ENCODE assay signal across 8 mouse cellular contexts in the genomic region with DNA sequence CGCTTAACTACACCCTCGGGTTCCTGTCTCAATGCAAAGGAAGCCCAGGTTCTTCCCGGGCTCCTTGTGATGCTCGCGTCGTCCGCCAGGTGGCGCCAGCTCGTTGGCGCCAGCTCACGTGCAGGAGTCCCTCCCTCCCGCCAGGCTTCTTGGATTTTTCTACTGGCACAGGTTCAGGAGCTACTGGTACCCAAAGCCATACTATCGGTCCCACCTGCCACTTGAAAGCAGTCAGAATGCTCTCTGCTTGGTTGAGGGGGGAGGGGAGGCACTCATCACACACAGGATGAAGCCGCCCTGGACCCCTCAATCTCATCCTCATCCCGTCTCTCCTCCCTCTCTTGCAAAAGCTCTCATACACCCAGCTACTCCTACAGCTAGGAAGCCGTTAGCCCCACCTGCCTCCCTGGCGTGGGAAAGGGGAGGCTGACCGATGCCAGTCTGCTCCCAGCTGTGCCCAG. TPM values are rescaled to one million over a fixed set of nuclear protein-coding genes. Genes with fewer than 3 reads are reported as not detected.
DNase-seq lines count a peak whose midpoint lies in the region; ATAC-seq lines count a peak whose summit lies in the region.

No protein-coding gene starts in this region.

- H3K36me3 ChIP-seq in kidney, embryonic 15.5 days, result no peaks in the 10 kb centered on the region
- H3K36me3 ChIP-seq in liver, embryonic 11.5 days (ENCODE audit: control insufficient read depth, insufficient read depth, low read length), result no peaks in the 10 kb centered on the region
- no peaks in the 10 kb centered on the region for H3K36me3 ChIP-seq in neural tube, embryonic 11.5 days (ENCODE audit: control insufficient read depth, insufficient read depth, low read length)

- peaks cover 28% of the 10 kb centered on the region for H3K4me1 ChIP-seq in kidney, embryonic 15.5 days
- H3K4me1 ChIP-seq in liver, embryonic 11.5 days (replicated peaks; ENCODE audit: control insufficient read depth, insufficient read depth, low read length), result peaks cover 6% of the 10 kb centered on the region
- no peaks in the 10 kb centered on the region for H3K4me1 ChIP-seq in neural tube, embryonic 11.5 days (ENCODE audit: control insufficient read depth, insufficient read depth, low read length)

- no peak overlapping the region for H3K27ac ChIP-seq in kidney, embryonic 15.5 days
- no peak overlapping the region for H3K27ac ChIP-seq in liver, embryonic 11.5 days (ENCODE audit: low read depth, low read length)
- H3K27ac ChIP-seq in neural tube, embryonic 11.5 days (ENCODE audit: low read depth, low read length), result no peak overlapping the region

- ATAC-seq in kidney, embryonic 15.5 days (replicated peaks; ENCODE audit: low FRiP score), result no peak
- ATAC-seq in liver, embryonic 11.5 days (replicated peaks; ENCODE audit: low FRiP score), result no peak; the same call in 1 of the 2 replicates
- no peak for ATAC-seq in neural tube, embryonic 11.5 days (ENCODE audit: insufficient read depth, low FRiP score, low TSS enrichment)

- no peak overlapping the region for H3K9ac ChIP-seq in kidney, embryonic 15.5 days
- no peak overlapping the region for H3K9ac ChIP-seq in liver, embryonic 11.5 days (ENCODE audit: low read depth, low read length)
- no peak overlapping the region for H3K9ac ChIP-seq in neural tube, embryonic 11.5 days (ENCODE audit: low read length)

- DNase-seq in 3T3-L1 (ENCODE audit: low read depth, low spot score), result peak; percentile 64
- DNase-seq in adrenal gland, adult 2 months, result peak; percentile 76
- DNase-seq in embryo, embryonic 9.5 days (ENCODE audit: extremely low spot score), result peak; percentile 82
- DNase-seq in heart, adult 9 months (ENCODE audit: low spot score in 2 of 2), result peak; percentile 40 to 47
- DNase-seq in liver, embryonic 11.5 days (ENCODE audit: low spot score), result peak; percentile 76
- peak; percentile 90 for DNase-seq in neural tube, embryonic 11.5 days (ENCODE audit: low spot score)
- DNase-seq in telencephalon, adult 2 months (ENCODE audit: low read depth, low spot score), result peak; percentile 41

- no peak overlapping the region for H3K4me3 ChIP-seq in kidney, embryonic 15.5 days (replicated peaks)
- no peak overlapping the region for H3K4me3 ChIP-seq in liver, embryonic 11.5 days (ENCODE audit: low read depth, low read length)
- H3K4me3 ChIP-seq in neural tube, embryonic 11.5 days (ENCODE audit: low read depth, low read length), result no peak overlapping the region

- H3K4me2 ChIP-seq in kidney, embryonic 15.5 days, result peak overlapping the region; percentile 44
- H3K4me2 ChIP-seq in liver, embryonic 11.5 days, result no peak overlapping the region
- no peak overlapping the region for H3K4me2 ChIP-seq in neural tube, embryonic 11.5 days (ENCODE audit: low read depth)

- H3K9me3 ChIP-seq in kidney, embryonic 15.5 days (replicated peaks), result no peaks in the 10 kb centered on the region
- no peaks in the 10 kb centered on the region for H3K9me3 ChIP-seq in liver, embryonic 11.5 days (ENCODE audit: control insufficient read depth, low read length)
- H3K9me3 ChIP-seq in neural tube, embryonic 11.5 days (ENCODE audit: control insufficient read depth, low read length), result no peaks in the 10 kb centered on the region

- peaks cover 18% of the 10 kb centered on the region for H3K27me3 ChIP-seq in kidney, embryonic 15.5 days
- peaks cover 12% of the 10 kb centered on the region for H3K27me3 ChIP-seq in liver, embryonic 11.5 days (replicated peaks; ENCODE audit: control insufficient read depth, insufficient read depth, low read length)
- H3K27me3 ChIP-seq in neural tube, embryonic 11.5 days (ENCODE audit: control insufficient read depth, insufficient read depth, low read length), result no peaks in the 10 kb centered on the region

- WGBS in kidney, embryonic 15.5 days, result 3% methylated on average over 18 of the region's 18 CpGs
- WGBS in liver, embryonic 11.5 days, result 8% methylated on average over 18 of the region's 18 CpGs
- 5% methylated on average over 18 of the region's 18 CpGs for WGBS in neural tube, embryonic 11.5 days

RNA-seq across cellular contexts. Expression of a gene that starts 21.8 kb away (rescaled TPM):
- total RNA-seq in adrenal gland, adult 2 months (2021), result under 1 TPM in 1 of 2 experiments, not detected in 1; 0.52 TPM
- 0.04 and 0.09 TPM in 2 replicates for polyA plus RNA-seq in adrenal gland, adult 2 months (2012; rRNA removed)
- 0.08 and 0.10 TPM in 2 replicates for polyA plus RNA-seq in kidney, embryonic 15.5 days (2015; fragmentation: Nextera tagmentation; extraction: Ambion mirVana)
- 0.05 TPM in 1 of 2 replicates, not detected in the other for polyA plus RNA-seq in liver, embryonic 11.5 days (2014; fragmentation: Nextera tagmentation; extraction: Ambion mirVana)
- polyA plus RNA-seq in neural tube, embryonic 11.5 days (2014; fragmentation: Nextera tagmentation; extraction: Ambion mirVana), result not detected in 2 replicates

RNA-seq across cellular contexts. Expression of a gene that starts 35.2 kb away (rescaled TPM):
- not detected for total RNA-seq in adrenal gland, adult 2 months (2021)
- polyA plus RNA-seq in adrenal gland, adult 2 months (2012; rRNA removed), result 0.03 TPM in 1 of 2 replicates, not detected in the other
- polyA plus RNA-seq in kidney, embryonic 15.5 days (2015; fragmentation: Nextera tagmentation; extraction: Ambion mirVana), result 0.12 and 0.23 TPM in 2 replicates
- polyA plus RNA-seq in liver, embryonic 11.5 days (2014; fragmentation: Nextera tagmentation; extraction: Ambion mirVana), result 0.08 and 0.48 TPM in 2 replicates
- polyA plus RNA-seq in neural tube, embryonic 11.5 days (2014; fragmentation: Nextera tagmentation; extraction: Ambion mirVana), result 0.15 and 0.23 TPM in 2 replicates
